Mouse (Mus musculus) bone marrow macrophage, adult 2 months (primary cell): ENCODE data around the gene Gm20388. TPM values are rescaled to one million over a fixed set of nuclear protein-coding genes. Genes with fewer than 3 reads are reported as not detected.

ENCODE experiments used
- H3K27ac ChIP-seq: 2 replicates; pipeline ENCODE4 v1.5.1; 2012; ENCODE audit warnings: low read depth, low read length; ENCODE audit not compliant: insufficient read depth
- H3K4me1 ChIP-seq: 2 replicates; pipeline ENCODE4 v1.6.1; 2012; ENCODE audit warnings: low read length; ENCODE audit not compliant: control insufficient read depth, insufficient read depth
- H3K4me3 ChIP-seq: 2 replicates; pipeline ENCODE4 v1.5.1; 2012; ENCODE audit warnings: mild to moderate bottlenecking, low read length, moderate library complexity; ENCODE audit not compliant: insufficient read depth
- CTCF ChIP-seq: IDR thresholded peaks from 2 replicates; pipeline ENCODE4 v1.5.1; 2012; ENCODE audit warnings: low read depth, mild to moderate bottlenecking, low read length, moderate library complexity
- POLR2A ChIP-seq: IDR thresholded peaks from 2 replicates; pipeline ENCODE4 v1.6.1; 2012; ENCODE audit warnings: mild to moderate bottlenecking, low read depth, low read length, borderline replicate concordance
- polyA plus RNA-seq: library from polyadenylated mRNA; stranded (reverse); fragments of >200 nt; gene quantifications from 2 replicates; pipeline ENCODE4 v1.2.4, GENCODE M21; 2012; ENCODE audit not compliant: missing spikeins, insufficient read depth, insufficient read length

The Gm20388 gene
- polyA plus RNA-seq, 1 experiment: 32.7 TPM

DNA sequence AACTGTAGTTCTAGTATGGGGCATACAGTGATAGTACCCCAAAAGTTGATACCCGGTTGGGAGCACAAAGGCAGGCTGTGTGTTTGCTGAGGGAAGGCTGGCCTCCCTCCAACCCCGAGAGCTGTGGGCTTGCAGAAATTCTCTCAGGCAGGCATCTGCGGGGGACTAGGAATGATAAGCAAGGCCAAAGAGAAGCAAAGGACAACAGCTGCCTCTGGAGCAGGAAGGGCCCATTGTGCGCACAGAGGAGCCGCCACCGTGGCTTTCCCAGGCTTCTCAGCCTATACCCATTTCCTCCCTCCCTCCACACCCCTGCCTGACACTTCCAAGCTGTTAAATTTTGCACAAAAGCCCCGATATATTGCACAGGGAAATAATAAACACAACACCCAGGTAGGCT, 3423.2 kb downstream of the Gm20388 start:
- Histone ChIP-seq H3K27ac (no peak overlapping the region), H3K4me3 (no peak overlapping the region), H3K4me1 (peaks cover 2% of the 10 kb centered on the region; the same call in 1 of the 2 replicates)
- TF ChIP-seq POLR2A (no peak), CTCF (no peak)

DNA sequence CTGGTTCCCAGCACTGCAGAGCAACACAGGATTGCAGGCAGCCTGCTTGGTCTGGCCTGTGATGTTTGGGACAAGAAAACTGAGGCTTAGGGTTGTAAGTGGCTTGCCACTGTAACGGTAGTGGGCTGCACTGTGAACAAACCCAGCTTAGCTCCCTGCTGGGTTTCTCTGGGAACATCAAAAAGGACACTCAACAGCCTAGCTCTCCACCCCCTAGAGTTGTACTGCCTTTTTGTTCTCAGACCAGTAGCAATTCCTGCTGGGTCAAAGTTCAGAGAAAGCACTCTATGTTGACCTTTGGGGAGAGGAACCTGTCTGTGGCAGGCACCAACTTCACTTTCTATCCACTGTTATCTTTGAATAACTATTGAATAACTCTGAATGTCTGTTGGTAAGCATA, 3423.8 kb downstream of the Gm20388 start:
- Histone ChIP-seq H3K4me3 (no peak overlapping the region), H3K4me1 (no peaks in the 10 kb centered on the region), H3K27ac (no peak overlapping the region)
- TF ChIP-seq CTCF (no peak), POLR2A (no peak)

DNA sequence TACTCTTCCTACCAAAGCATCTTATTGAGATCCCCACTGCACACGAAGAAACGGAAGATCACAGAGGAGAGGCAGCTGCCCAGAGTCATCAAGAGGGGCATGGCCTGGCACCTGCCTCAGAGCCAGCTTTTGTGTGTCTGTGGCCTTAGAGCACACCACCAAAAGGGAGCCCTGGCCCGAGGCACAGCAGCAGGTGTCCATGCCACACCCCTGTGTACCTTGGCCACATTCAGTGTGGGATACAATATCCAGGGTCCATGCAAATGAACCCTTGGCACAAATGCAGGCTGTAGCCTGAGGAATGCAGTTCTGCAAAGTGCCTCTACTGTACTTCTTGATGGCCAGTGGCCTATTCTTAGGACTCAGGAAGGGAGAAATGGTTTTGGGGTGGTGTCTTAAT, 3426.8 kb downstream of the Gm20388 start:
- no peak for TF ChIP-seq CTCF
- no peak for TF ChIP-seq POLR2A
- Histone ChIP-seq H3K4me1 (peaks cover 4% of the 10 kb centered on the region), H3K27ac (no peak overlapping the region)

DNA sequence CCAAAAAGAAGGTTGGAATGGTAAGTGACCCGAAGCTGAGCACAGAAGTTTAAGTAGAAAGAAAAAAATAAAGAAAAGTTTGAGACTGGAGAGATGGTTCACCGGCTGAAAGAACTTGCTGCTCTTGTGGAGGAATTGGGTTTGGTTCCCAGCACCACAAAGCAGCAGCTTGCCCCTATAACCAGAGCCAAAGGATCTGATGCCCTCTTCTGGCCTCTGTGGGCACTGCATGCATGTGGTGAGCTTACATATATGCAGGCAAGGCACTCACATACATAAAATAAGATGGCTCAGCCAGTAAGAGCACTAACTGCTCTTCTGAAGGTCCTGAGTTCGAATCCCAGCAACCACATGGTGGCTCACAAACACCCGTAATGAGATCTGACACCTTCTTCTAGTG, 3429.4 kb downstream of the Gm20388 start:
- no peak for TF ChIP-seq POLR2A
- no peak for TF ChIP-seq CTCF
- Histone ChIP-seq H3K4me3 (no peak overlapping the region), H3K27ac (no peak overlapping the region), H3K4me1 (peaks cover 19% of the 10 kb centered on the region)

More for the DNA sequence above, 3426.8 kb downstream of the Gm20388 start:
- H3K4me3 ChIP-seq: no peak overlapping the region

DNA sequence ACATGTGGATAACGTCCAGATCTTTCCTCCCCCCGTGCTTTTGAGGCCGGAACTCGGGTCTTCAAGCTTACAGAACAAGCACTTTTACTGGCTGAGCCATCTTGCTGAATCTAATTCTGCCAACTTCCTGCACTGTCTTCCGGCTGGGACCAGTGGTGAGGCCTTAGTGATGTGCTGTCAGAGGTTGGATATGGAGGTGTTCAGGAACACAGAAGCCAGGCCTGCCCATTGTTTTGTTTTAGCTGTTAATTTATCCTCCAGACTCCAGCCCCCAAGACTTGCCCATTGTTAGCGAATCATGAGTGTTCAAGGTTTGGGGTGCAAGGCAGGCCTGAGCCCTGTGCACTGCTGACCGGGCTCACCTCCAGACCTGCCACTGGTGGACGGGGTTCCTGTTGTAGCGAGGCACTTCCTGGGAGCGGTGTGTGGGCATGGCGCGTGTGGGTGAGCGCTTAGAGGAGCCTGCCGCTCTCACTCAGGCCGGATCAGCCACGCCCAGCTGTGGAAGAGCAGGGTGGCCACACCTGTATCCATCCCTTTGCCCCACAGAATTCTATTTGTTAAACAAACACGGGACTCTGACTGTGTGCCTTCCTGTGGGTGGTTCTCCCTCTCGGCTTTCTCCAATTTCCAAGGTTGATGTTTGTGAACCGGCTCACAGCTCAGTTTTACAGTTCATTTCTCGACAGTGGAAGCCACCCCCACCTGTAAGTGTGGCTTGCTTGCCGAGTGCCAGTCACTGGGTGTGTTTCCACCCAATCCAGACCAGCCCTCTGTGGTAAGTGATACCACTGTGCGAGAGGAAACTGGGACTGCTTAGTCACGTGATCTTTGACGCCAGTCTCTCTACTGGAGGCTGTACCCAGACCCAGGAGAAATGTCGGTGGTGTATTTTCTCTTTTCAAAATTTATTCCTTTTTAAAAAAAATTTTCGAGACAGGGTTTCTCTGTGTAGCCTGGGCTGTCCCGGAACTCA, 3430.7 kb downstream of the Gm20388 start:
- H3K4me3 ChIP-seq: no peak overlapping the region
- H3K4me1 ChIP-seq: peaks cover 19% of the 10 kb centered on the region
- H3K27ac ChIP-seq: no peak overlapping the region
- TF ChIP-seq CTCF (no peak), POLR2A (no peak)

DNA sequence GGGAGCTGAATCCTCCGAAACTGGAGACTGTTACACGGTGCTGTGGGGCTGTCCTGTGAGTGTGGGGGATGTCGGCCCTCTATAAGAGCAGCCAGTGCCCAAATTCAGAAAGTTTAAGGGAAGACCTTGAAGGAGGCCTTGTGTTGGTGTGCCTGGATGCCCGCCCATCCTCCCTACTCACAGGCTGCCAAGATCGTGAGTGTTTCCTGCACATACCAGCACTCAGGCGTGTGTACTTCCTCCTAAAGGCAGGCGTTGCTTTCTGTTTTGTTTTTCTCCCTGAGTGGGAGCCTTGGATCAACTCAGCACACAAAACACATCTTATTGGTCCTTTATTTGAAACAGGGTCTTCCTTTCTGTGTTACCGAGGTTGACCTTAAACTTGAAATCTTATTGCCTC, 3431.6 kb downstream of the Gm20388 start:
- TF ChIP-seq CTCF: no peak
- no peak for TF ChIP-seq POLR2A
- Histone ChIP-seq H3K27ac (peak overlapping the region; percentile 34), H3K4me1 (peaks cover 19% of the 10 kb centered on the region), H3K4me3 (no peak overlapping the region)

DNA sequence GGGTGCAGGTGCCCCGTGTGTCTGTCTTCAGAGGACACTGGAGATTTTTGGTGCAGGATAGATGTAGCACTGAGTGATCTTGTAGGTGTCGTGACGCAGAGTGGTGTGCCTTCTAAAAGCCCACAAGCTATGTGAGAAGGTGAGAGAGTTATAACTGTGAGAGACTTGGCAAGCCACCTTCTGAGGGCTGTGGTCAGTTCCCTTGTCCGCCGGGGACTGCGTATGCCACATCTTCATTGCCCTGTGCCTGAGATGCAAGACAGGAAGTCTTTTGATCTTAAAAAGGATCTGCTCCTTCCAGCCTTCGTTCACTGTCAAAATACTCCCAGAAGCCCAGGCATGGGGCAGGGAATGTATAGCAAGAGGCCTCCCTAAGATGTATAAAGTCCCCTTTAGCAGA, 3432.3 kb downstream of the Gm20388 start:
- TF ChIP-seq CTCF: no peak
- TF ChIP-seq POLR2A: no peak
- peak overlapping the region; percentile 12; the same call in 1 of the 2 replicates for H3K4me3 ChIP-seq
- peak overlapping the region; percentile 34 for H3K27ac ChIP-seq

DNA sequence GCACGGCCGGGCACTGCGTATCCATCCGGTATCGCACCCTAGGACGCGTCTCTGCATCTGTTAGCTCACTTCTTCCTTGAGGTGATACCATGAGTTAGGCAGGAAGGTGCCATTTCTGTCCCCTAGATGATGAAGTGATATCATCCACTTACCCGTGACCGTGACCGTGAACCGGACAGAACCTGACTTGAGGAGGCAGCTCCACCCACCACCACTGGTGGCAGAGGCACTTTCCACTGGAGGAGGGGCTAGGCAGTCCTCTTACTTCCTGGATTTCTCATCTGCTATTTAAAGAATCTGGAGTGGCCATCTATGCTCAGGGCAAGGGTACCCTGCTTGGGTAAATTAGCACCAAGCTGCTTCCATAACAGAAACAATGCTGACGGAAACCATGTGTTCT, 3432.8 kb downstream of the Gm20388 start:
- no peak overlapping the region for H3K4me3 ChIP-seq
- H3K4me1 ChIP-seq: peaks cover 19% of the 10 kb centered on the region
- TF ChIP-seq POLR2A: no peak
- no peak for TF ChIP-seq CTCF
- no peak overlapping the region for H3K27ac ChIP-seq

More for the DNA sequence above, 3432.3 kb downstream of the Gm20388 start:
- H3K4me1 ChIP-seq: peaks cover 19% of the 10 kb centered on the region

DNA sequence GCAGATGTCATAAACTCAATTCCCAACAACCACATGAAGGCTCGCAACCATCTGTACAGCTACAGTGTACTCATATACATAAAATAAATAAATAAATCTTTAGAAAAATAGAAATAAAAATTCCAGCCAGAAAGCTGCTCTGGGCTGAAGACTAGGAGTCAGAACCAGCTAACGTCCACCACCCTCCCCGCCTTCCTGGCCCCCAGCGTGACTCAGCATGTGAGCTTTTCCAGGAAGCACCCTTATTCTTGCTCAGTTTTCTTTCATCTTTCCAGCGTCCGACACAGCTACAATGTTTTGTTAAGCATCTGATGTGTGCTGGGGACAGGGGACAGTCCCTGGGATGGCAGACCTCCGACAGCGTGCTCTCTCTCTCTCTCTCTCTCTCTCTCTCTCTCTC, 3434.5 kb downstream of the Gm20388 start:
- Histone ChIP-seq H3K4me3 (no peak overlapping the region), H3K4me1 (peaks cover 19% of the 10 kb centered on the region), H3K27ac (no peak overlapping the region)
- no peak for TF ChIP-seq POLR2A
- no peak for TF ChIP-seq CTCF

DNA sequence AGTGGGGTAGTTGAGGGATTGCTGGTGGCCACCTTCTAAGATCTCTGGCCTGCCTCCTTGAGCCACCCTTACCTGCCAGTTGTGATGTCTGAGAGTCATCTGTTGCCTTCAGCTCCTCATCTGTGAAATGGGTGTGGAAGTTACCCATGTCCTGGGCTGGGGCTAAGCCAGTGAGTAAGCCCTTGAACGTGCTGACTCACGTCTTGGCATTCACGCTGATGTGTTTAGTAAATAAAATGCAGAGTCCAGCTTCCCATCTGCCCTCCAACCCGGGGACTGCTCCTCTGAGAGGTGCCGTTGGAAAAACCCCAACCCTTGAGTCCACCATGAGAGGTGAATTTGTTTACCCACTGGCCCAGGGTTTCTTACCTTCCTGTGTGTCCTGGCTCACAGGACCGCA, 3435.2 kb downstream of the Gm20388 start:
- no peak overlapping the region for H3K27ac ChIP-seq
- TF ChIP-seq CTCF (no peak), POLR2A (no peak)
- H3K4me3 ChIP-seq: no peak overlapping the region
- peaks cover 19% of the 10 kb centered on the region for H3K4me1 ChIP-seq
